In genomic region chr7:128417226-128417929, GRCm38 (mm10) we compare ENCODE assay signal across 8 mouse cellular contexts. TPM values are rescaled to one million over a fixed set of nuclear protein-coding genes. Genes with fewer than 3 reads are reported as not detected.
DNase-seq lines count a peak whose midpoint lies in the region; ATAC-seq and TF ChIP-seq lines count a peak whose summit lies in the region.

No protein-coding gene starts in this region.

- no peaks in the 10 kb centered on the region for H3K9me3 ChIP-seq in heart, embryonic 12.5 days (replicated peaks)
- no peaks in the 10 kb centered on the region for H3K9me3 ChIP-seq in intestine, embryonic 14.5 days (ENCODE audit: control insufficient read depth, low read length)
- H3K9me3 ChIP-seq in midbrain, embryonic 13.5 days = no peaks in the 10 kb centered on the region

- TF ChIP-seq CTCF in C2C12 (IDR thresholded peaks at IDR 0.05; ENCODE audit: control insufficient read depth, insufficient read depth, insufficient read length) = no peak
- TF ChIP-seq CTCF in cortical plate, adult 2 months (IDR thresholded peaks at IDR 0.05; ENCODE audit: extremely low read depth, insufficient read depth, low read length) = no peak

- intact Hi-C loops in heart, postnatal 14 days (cut with DNase I) = no loop called here

- TF ChIP-seq POLR2A in cortical plate, adult 2 months (IDR thresholded peaks at IDR 0.05; ENCODE audit: extremely low read depth, insufficient read depth, low read length) = no peak

- peaks cover 49% of the 10 kb centered on the region for H3K27me3 ChIP-seq in heart, embryonic 12.5 days (replicated peaks)
- no peaks in the 10 kb centered on the region for H3K27me3 ChIP-seq in C2C12 (ENCODE audit: control insufficient read depth, insufficient read depth, insufficient read length)
- peaks cover 34% of the 10 kb centered on the region for H3K27me3 ChIP-seq in intestine, embryonic 14.5 days (replicated peaks; ENCODE audit: control insufficient read depth, insufficient read depth, low read length)
- H3K27me3 ChIP-seq in midbrain, embryonic 13.5 days = peaks cover 73% of the 10 kb centered on the region

- H3K79me3 ChIP-seq in C2C12 (ENCODE audit: low read depth) = no peaks in the 10 kb centered on the region

- no peaks in the 10 kb centered on the region for H3K79me2 ChIP-seq in C2C12 (ENCODE audit: control insufficient read depth, insufficient read depth)

- no peak for DNase-seq in heart, postnatal 14 days
- DNase-seq in intestine, embryonic 14.5 days (ENCODE audit: low spot score) = no peak
- DNase-seq in left cerebral cortex, adult 9 months (ENCODE audit: low spot score in 2 of 2) = no peak
- no peak for DNase-seq in adrenal gland, postnatal 10 days

- ATAC-seq in heart, embryonic 12.5 days (ENCODE audit: insufficient number of reproducible peaks, low FRiP score) = no peak
- ATAC-seq in intestine, embryonic 14.5 days (replicated peaks; ENCODE audit: low FRiP score, low TSS enrichment, low read depth) = no peak
- ATAC-seq in midbrain, embryonic 13.5 days = no peak; the same call in 1 of the 2 replicates

- H3ac ChIP-seq in C2C12 (ENCODE audit: control insufficient read depth, insufficient read length, low read depth) = peak overlapping the region; percentile 41

- peak overlapping the region; percentile 80 for H3K4me3 ChIP-seq in heart, embryonic 12.5 days
- peak overlapping the region; percentile 42 for H3K4me3 ChIP-seq in C2C12 (ENCODE audit: insufficient read depth, poor library complexity, severe bottlenecking)
- peak overlapping the region; percentile 43 for H3K4me3 ChIP-seq in cortical plate, adult 2 months (ENCODE audit: insufficient read depth, low read length)
- H3K4me3 ChIP-seq in intestine, embryonic 14.5 days (ENCODE audit: low read depth, low read length) = peak overlapping the region; percentile 75
- H3K4me3 ChIP-seq in midbrain, embryonic 13.5 days (replicated peaks) = peak overlapping the region; percentile 59

- 2% methylated on average over 32 of the region's 32 CpGs for WGBS in heart, embryonic 12.5 days
- WGBS in intestine, embryonic 14.5 days = 2% methylated on average over 32 of the region's 32 CpGs
- 3% methylated on average over 32 of the region's 32 CpGs for WGBS in midbrain, embryonic 13.5 days

- H3K4me2 ChIP-seq in heart, embryonic 12.5 days = peak overlapping the region; percentile 99
- peak overlapping the region; percentile 97 for H3K4me2 ChIP-seq in intestine, embryonic 14.5 days (ENCODE audit: low read length)
- peak overlapping the region; percentile 97 for H3K4me2 ChIP-seq in midbrain, embryonic 13.5 days (replicated peaks)

- H3K36me3 ChIP-seq in heart, embryonic 12.5 days = no peaks in the 10 kb centered on the region
- no peaks in the 10 kb centered on the region for H3K36me3 ChIP-seq in C2C12 (ENCODE audit: control insufficient read depth, insufficient read depth)
- H3K36me3 ChIP-seq in intestine, embryonic 14.5 days (ENCODE audit: control insufficient read depth, insufficient read depth, low read length) = no peaks in the 10 kb centered on the region
- H3K36me3 ChIP-seq in midbrain, embryonic 13.5 days = no peaks in the 10 kb centered on the region

- H3K9ac ChIP-seq in heart, embryonic 12.5 days = peak overlapping the region; percentile 77
- H3K9ac ChIP-seq in intestine, embryonic 14.5 days (ENCODE audit: low read length) = peak overlapping the region; percentile 56
- H3K9ac ChIP-seq in midbrain, embryonic 13.5 days (replicated peaks) = peak overlapping the region; percentile 64

- H3K27ac ChIP-seq in heart, embryonic 12.5 days (ENCODE audit: poor library complexity, severe bottlenecking) = no peak overlapping the region
- H3K27ac ChIP-seq in cortical plate, adult 2 months (ENCODE audit: insufficient read depth, low read length) = no peak overlapping the region
- H3K27ac ChIP-seq in intestine, embryonic 14.5 days (ENCODE audit: low read depth) = 0 out of 2 replicates have a peak overlapping the region, but pooled peaks have one; percentile 8
- no peak overlapping the region for H3K27ac ChIP-seq in midbrain, embryonic 13.5 days

- peaks cover 28% of the 10 kb centered on the region for H3K4me1 ChIP-seq in heart, embryonic 12.5 days (replicated peaks)
- no peaks in the 10 kb centered on the region for H3K4me1 ChIP-seq in cortical plate, adult 2 months (ENCODE audit: control insufficient read depth, insufficient read depth, low read length)
- peaks cover 4% of the 10 kb centered on the region; the same call in 1 of the 2 replicates for H3K4me1 ChIP-seq in intestine, embryonic 14.5 days (replicated peaks; ENCODE audit: control insufficient read depth, insufficient read depth, low read length)
- H3K4me1 ChIP-seq in midbrain, embryonic 13.5 days (replicated peaks) = peaks cover 19% of the 10 kb centered on the region

TF ChIP-seq in C2C12, 6 proteins besides CTCF, POLR2A, EP300 and RAD21:
- TF ChIP-seq USF1 (IDR thresholded peaks at IDR 0.05; ENCODE audit: low read depth) (no peak), MYOG (IDR thresholded peaks at IDR 0.05; ENCODE audit: control insufficient read depth, extremely low read depth, insufficient read length) (no peak), MAX (IDR thresholded peaks at IDR 0.05) (no peak), MYOD1 (IDR thresholded peaks at IDR 0.05; ENCODE audit: control insufficient read depth, insufficient read length, low read depth) (no peak), CEBPB (IDR thresholded peaks at IDR 0.05; ENCODE audit: low read depth) (no peak), FOSL1 (IDR thresholded peaks at IDR 0.05; ENCODE audit: insufficient read depth, low read length, poor library complexity, severe bottlenecking) (no peak)

RNA-seq across cellular contexts. Expression of gene Rgs10, which starts 1.2 kb away (rescaled TPM):
- 13.3 and 14.0 TPM in 2 replicates for polyA plus RNA-seq in heart, embryonic 12.5 days (2016; fragmentation: Nextera tagmentation; extraction: Ambion mirVana)
- 10 to 100 TPM; 10.1 to 14.9 TPM for total RNA-seq in heart, postnatal 14 days (2021)
- 12.9 TPM for polyA plus RNA-seq in C2C12 (2012; fragmentation: generic; extraction: Trizol)
- polyA plus RNA-seq in cortical plate, adult 2 months (2012; rRNA removed) = 69.9 and 71.8 TPM in 2 replicates
- 29.4 and 31.6 TPM in 2 replicates for polyA plus RNA-seq in intestine, embryonic 14.5 days (2014; fragmentation: Nextera tagmentation; extraction: Ambion mirVana)
- polyA plus RNA-seq in midbrain, embryonic 13.5 days (2015; fragmentation: Nextera tagmentation; extraction: Ambion mirVana) = 26.1 and 29.6 TPM in 2 replicates
- 10 to 100 TPM; 13.4 to 14.2 TPM for total RNA-seq in adrenal gland, postnatal 10 days (2021)

RNA-seq across cellular contexts. Expression of gene Tial1, which starts 44.1 kb away (rescaled TPM):
- 20.6 and 21.9 TPM in 2 replicates for polyA plus RNA-seq in heart, embryonic 12.5 days (2016; fragmentation: Nextera tagmentation; extraction: Ambion mirVana)
- 10 to 100 TPM; 46.4 to 53.8 TPM for total RNA-seq in heart, postnatal 14 days (2021)
- 46.4 TPM for polyA plus RNA-seq in C2C12 (2012; fragmentation: generic; extraction: Trizol)
- 106 and 125 TPM in 2 replicates for polyA plus RNA-seq in cortical plate, adult 2 months (2012; rRNA removed)
- 35.8 and 38.1 TPM in 2 replicates for polyA plus RNA-seq in intestine, embryonic 14.5 days (2014; fragmentation: Nextera tagmentation; extraction: Ambion mirVana)
- 37.3 and 40.1 TPM in 2 replicates for polyA plus RNA-seq in midbrain, embryonic 13.5 days (2015; fragmentation: Nextera tagmentation; extraction: Ambion mirVana)
- total RNA-seq in adrenal gland, postnatal 10 days (2021) = 10 to 100 TPM; 77.5 to 92.0 TPM
